Mouse (Mus musculus): ENCODE data around the gene Gm9958.

Gm9958 gene

DNA sequence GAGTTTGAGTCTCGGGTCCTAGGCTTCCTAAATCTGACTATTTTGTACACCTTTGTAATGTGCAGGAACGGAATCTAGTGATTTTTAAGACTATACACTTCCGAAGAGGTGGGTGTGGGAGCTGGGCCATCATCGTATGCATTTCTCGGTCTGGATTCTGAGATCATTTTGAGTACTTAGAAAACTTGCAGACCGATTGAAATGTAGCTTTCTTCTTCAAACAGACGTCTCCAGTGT is at the start of gene Gm9958:
Gene Gm9958 (plus strand): TSS at position 138 of the 237 bp plus-strand sequence.
- Histone ChIP-seq H3K9me3 (ENCODE audit: low read length) (peaks cover 8% of the 10 kb centered on the region), H3K27me3 (ENCODE audit: insufficient read depth, low read length) (no peaks in the 10 kb centered on the region), H3K4me3 (replicated peaks; ENCODE audit: low read length) (peak within 1 kb of the TSS; percentile 94), H3K36me3 (ENCODE audit: insufficient read depth, low read length) (peaks cover 22% of the 10 kb centered on the region), H3K4me1 (replicated peaks; ENCODE audit: low read depth, low read length) (peaks cover 37% of the 10 kb centered on the region)
- TF ChIP-seq POU5F1 (IDR thresholded peaks at IDR 0.05; ENCODE audit: borderline replicate concordance, low read length) (no peak), NANOG (IDR thresholded peaks at IDR 0.05; ENCODE audit: borderline replicate concordance, low read length) (no peak), CTCF (conservative IDR thresholded peaks at IDR 0.05; ENCODE audit: low read length) (no peak)

DNA sequence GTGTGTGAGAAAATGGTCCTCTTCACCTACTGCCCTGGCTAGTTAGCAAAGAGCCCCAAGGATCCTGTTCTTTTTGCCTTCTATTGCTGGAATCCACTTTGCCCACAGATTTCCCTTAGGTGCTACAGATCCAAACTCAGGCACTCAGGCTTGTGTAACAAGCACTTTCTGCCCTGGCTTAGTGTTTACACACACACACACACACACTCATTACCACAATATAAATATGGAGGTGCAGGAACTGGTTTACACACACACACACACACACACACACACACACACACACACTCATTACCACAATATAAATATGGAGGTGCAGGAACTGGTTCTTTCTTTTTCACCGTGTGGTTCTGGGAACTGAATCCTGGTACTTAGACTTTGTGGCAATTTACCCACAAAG is 35.9 kb upstream of the Gm9958 start:
- no peak overlapping the region for H3K4me3 ChIP-seq (replicated peaks; ENCODE audit: low read length)
- no peaks in the 10 kb centered on the region for H3K36me3 ChIP-seq (ENCODE audit: insufficient read depth, low read length)
- no peaks in the 10 kb centered on the region; the same call in 1 of the 2 replicates for H3K4me1 ChIP-seq (replicated peaks; ENCODE audit: low read depth, low read length)
- no peaks in the 10 kb centered on the region for H3K9me3 ChIP-seq (ENCODE audit: low read length)
- H3K27me3 ChIP-seq (ENCODE audit: insufficient read depth, low read length), result no peaks in the 10 kb centered on the region
- TF ChIP-seq CTCF (conservative IDR thresholded peaks at IDR 0.05; ENCODE audit: low read length), result no peak
- no peak for TF ChIP-seq POU5F1 (IDR thresholded peaks at IDR 0.05; ENCODE audit: borderline replicate concordance, low read length)
- no peak for TF ChIP-seq NANOG (IDR thresholded peaks at IDR 0.05; ENCODE audit: borderline replicate concordance, low read length)

DNA sequence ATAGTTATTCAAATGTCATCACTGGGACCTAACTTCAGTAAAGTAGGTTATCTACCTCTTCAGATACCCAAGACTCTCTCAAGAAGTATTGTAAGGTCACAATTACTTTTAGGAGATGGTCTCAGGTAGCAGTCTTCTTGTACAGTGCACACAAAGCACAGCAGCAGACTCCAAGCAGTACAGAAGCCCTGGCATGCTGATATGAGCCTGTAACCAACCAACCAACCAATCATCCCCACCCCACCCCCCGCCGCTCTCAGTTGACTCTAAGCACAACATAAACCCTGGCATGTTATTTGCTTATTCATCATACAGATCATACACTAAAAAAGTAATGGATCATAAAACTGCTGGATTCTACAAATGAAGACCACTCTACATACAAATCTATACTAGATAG is 34.5 kb upstream of the Gm9958 start:
- Histone ChIP-seq H3K4me3 (replicated peaks; ENCODE audit: low read length) (no peak overlapping the region), H3K4me1 (replicated peaks; ENCODE audit: low read depth, low read length) (no peaks in the 10 kb centered on the region; the same call in 1 of the 2 replicates), H3K9me3 (ENCODE audit: low read length) (no peaks in the 10 kb centered on the region), H3K36me3 (ENCODE audit: insufficient read depth, low read length) (no peaks in the 10 kb centered on the region), H3K27me3 (ENCODE audit: insufficient read depth, low read length) (no peaks in the 10 kb centered on the region)
- TF ChIP-seq NANOG (IDR thresholded peaks at IDR 0.05; ENCODE audit: borderline replicate concordance, low read length) (no peak), CTCF (conservative IDR thresholded peaks at IDR 0.05; ENCODE audit: low read length) (no peak), POU5F1 (IDR thresholded peaks at IDR 0.05; ENCODE audit: borderline replicate concordance, low read length) (no peak)

DNA sequence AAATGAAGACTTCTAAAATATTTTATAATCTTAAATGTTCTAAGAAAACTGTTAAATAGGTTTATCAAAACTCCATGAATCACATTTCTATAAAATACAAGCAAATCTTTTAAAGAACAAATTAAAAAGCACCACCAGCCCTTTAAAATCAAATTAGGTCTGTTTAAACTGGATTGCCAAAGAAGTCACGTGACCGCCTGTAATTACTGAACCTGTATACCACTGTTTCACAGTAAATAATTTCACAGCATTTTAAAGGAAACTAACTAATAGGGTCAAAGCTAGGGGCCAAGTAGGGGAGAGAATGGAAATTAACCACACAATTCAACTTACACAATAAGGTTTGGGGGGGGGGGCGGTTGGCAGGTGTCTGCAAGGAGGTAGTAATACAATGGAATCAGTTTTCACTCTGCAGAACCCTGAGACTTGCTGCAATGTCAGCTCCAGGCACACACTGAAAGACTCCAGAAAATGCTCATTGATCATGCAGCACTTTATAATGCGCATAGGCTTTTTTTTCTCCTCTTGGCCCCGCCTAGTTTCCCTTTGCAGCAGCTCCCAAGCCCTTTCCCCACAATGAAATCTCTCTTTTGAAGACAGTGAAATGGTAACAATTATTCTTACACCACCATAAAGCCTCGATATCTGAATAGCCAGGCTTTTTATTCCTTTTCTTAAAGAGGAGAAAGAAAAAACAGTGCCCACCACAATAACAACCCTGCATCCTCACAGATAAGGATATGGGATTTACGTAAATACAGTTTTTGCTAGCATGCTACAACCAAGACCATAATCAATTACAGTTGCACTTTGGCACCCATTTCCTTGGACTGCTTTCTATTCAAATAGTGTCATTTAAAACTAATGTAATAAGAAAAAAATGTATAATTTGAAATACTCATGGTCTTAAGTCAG is 28.6 kb upstream of the Gm9958 start:
- no peaks in the 10 kb centered on the region for H3K27me3 ChIP-seq (ENCODE audit: insufficient read depth, low read length)
- H3K4me3 ChIP-seq (replicated peaks; ENCODE audit: low read length), result no peak overlapping the region
- H3K9me3 ChIP-seq (ENCODE audit: low read length), result no peaks in the 10 kb centered on the region
- H3K4me1 ChIP-seq (replicated peaks; ENCODE audit: low read depth, low read length), result peaks cover 28% of the 10 kb centered on the region
- H3K36me3 ChIP-seq (ENCODE audit: insufficient read depth, low read length), result no peaks in the 10 kb centered on the region
- TF ChIP-seq NANOG (IDR thresholded peaks at IDR 0.05; ENCODE audit: borderline replicate concordance, low read length) (no peak), CTCF (conservative IDR thresholded peaks at IDR 0.05; ENCODE audit: low read length) (no peak), POU5F1 (IDR thresholded peaks at IDR 0.05; ENCODE audit: borderline replicate concordance, low read length) (no peak)

DNA sequence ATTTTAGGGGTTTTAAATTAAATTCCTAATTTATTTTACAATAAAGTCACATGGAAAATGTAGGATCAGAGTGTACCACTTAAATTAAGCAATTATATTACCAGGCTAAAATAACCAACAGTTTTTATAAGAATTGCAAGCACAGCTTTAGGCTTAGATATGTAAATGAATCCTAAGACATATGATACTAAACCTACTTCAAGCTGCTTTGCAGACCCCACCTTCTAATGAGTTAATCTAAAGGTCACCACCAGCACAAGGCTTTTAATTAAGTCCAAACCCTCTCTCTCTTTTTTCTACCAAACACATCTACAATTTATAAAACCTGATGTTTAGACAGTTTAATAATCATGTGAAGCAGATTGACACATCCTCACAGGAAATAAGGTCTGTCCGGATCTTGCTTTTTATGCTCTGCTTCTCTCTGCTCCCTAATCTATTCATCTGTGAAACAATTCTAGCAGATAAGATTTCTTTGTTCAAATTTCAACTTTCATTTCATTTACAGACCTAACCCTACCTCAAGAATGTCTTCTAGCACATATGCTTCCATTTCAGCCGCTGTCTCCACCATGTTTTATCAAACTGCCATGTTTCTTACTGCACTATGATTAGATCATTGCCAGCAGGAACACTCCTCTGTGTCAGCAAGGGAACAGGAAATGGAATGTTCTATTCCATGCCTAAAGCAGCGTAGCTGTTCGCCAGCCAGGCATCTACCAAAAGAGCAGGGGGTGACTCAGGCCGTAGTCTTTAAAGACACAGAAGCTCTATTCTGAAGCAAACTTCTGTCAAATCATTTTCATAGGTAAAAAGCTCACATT is 27.7 kb upstream of the Gm9958 start:
- Histone ChIP-seq H3K9me3 (ENCODE audit: low read length) (no peaks in the 10 kb centered on the region), H3K36me3 (ENCODE audit: insufficient read depth, low read length) (no peaks in the 10 kb centered on the region), H3K4me3 (replicated peaks; ENCODE audit: low read length) (peak overlapping the region; percentile 24), H3K27me3 (ENCODE audit: insufficient read depth, low read length) (no peaks in the 10 kb centered on the region), H3K4me1 (replicated peaks; ENCODE audit: low read depth, low read length) (peaks cover 28% of the 10 kb centered on the region)
- TF ChIP-seq CTCF (conservative IDR thresholded peaks at IDR 0.05; ENCODE audit: low read length), result no peak
- TF ChIP-seq POU5F1 (IDR thresholded peaks at IDR 0.05; ENCODE audit: borderline replicate concordance, low read length), result no peak
- TF ChIP-seq NANOG (IDR thresholded peaks at IDR 0.05; ENCODE audit: borderline replicate concordance, low read length), result no peak

DNA sequence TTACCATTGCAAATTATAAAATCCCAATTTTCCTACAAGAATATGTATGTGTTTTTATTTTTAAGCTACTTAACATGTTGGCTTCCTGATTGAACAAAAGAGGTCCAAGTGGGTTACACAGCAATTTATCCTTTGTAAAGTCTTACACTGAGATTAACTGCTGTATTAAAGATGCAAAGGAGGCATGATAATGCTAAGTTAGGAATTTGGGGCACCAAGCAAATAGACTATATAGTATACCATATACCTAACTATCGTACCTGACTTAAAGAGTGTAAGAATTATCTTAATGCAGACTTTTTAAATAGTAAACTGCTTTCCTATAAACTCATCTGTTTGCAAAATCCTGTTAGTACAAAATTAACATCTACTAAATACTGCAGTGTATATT is 27.1 kb upstream of the Gm9958 start:
- peaks cover 28% of the 10 kb centered on the region for H3K4me1 ChIP-seq (replicated peaks; ENCODE audit: low read depth, low read length)
- no peak for TF ChIP-seq POU5F1 (IDR thresholded peaks at IDR 0.05; ENCODE audit: borderline replicate concordance, low read length)
- no peak for TF ChIP-seq NANOG (IDR thresholded peaks at IDR 0.05; ENCODE audit: borderline replicate concordance, low read length)
- TF ChIP-seq CTCF (conservative IDR thresholded peaks at IDR 0.05; ENCODE audit: low read length), result no peak
- H3K9me3 ChIP-seq (ENCODE audit: low read length), result no peaks in the 10 kb centered on the region
- H3K27me3 ChIP-seq (ENCODE audit: insufficient read depth, low read length), result no peaks in the 10 kb centered on the region
- H3K4me3 ChIP-seq (replicated peaks; ENCODE audit: low read length), result no peak overlapping the region
- H3K36me3 ChIP-seq (ENCODE audit: insufficient read depth, low read length), result no peaks in the 10 kb centered on the region

DNA sequence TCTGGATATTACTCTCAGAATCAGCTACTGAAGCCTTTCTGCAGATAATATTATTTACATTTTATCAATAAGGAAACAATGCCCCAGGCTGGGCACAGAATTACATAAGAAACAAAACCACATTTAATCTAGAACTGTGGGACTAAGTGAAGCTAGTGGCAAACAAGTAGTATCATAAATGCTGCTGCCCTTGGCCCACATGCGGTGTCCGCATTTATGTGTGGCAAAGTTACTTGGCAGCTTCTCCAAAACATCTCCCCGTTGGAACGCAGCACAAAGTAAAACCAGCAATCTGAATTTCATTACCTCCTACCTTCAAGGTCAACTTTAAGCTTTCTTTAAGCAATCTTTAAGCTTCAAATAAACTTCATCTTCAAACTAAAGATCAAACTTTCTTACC is 26.2 kb upstream of the Gm9958 start:
- TF ChIP-seq POU5F1 (IDR thresholded peaks at IDR 0.05; ENCODE audit: borderline replicate concordance, low read length) (no peak), CTCF (conservative IDR thresholded peaks at IDR 0.05; ENCODE audit: low read length) (no peak), NANOG (IDR thresholded peaks at IDR 0.05; ENCODE audit: borderline replicate concordance, low read length) (no peak)
- H3K4me3 ChIP-seq (replicated peaks; ENCODE audit: low read length), result no peak overlapping the region
- H3K4me1 ChIP-seq (replicated peaks; ENCODE audit: low read depth, low read length), result peaks cover 28% of the 10 kb centered on the region
- no peaks in the 10 kb centered on the region for H3K27me3 ChIP-seq (ENCODE audit: insufficient read depth, low read length)
- no peaks in the 10 kb centered on the region for H3K9me3 ChIP-seq (ENCODE audit: low read length)
- H3K36me3 ChIP-seq (ENCODE audit: insufficient read depth, low read length), result 0 out of 2 replicates have a peak, but pooled peaks cover 4% of the 10 kb centered on the region

DNA sequence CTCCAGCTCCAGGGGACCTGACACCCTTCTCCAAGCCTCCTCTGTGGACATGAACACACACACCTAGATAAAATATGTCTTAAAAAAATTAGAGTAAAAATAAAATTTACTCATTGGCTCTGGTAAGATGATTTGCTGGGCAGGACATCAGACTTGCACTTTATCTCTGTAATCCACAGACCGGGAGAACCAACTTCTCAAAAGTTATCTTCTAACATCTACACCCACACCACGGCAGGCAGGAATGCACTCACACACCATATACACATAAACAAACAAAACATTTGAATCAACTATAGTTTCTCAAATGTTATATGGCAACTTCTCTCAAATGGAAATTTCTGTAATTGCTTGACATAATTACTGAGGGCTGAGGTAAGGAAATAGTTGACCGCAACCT is 20.1 kb upstream of the Gm9958 start:
- H3K36me3 ChIP-seq (ENCODE audit: insufficient read depth, low read length), result peaks cover 12% of the 10 kb centered on the region
- no peaks in the 10 kb centered on the region for H3K27me3 ChIP-seq (ENCODE audit: insufficient read depth, low read length)
- no peak for TF ChIP-seq CTCF (conservative IDR thresholded peaks at IDR 0.05; ENCODE audit: low read length)
- no peak for TF ChIP-seq POU5F1 (IDR thresholded peaks at IDR 0.05; ENCODE audit: borderline replicate concordance, low read length)
- no peak for TF ChIP-seq NANOG (IDR thresholded peaks at IDR 0.05; ENCODE audit: borderline replicate concordance, low read length)
- H3K4me1 ChIP-seq (replicated peaks; ENCODE audit: low read depth, low read length), result no peaks in the 10 kb centered on the region
- H3K4me3 ChIP-seq (replicated peaks; ENCODE audit: low read length), result no peak overlapping the region
- H3K9me3 ChIP-seq (ENCODE audit: low read length), result no peaks in the 10 kb centered on the region
